Comparison of ENCODE assay signal across 1 mouse cellular context in genomic region chr10:84533912-84534671, GRCm38 (mm10).
TF ChIP-seq lines count a peak whose summit lies in the region.

Ckap4 (minus strand) TSS chr10:84534062.

TF ChIP-seq in CH12.LX, 34 proteins besides CTCF, POLR2A, EP300 and RAD21 (continued from another document):
- TF ChIP-seq NELFE (IDR thresholded peaks at IDR 0.05; ENCODE audit: low read depth, low read length) (peak; percentile 42; the same call in 1 of the 2 replicates), MAZ (IDR thresholded peaks at IDR 0.05; ENCODE audit: low read depth, low read length) (no peak), ZMIZ1 (IDR thresholded peaks at IDR 0.05; ENCODE audit: low read depth, low read length) (no peak), CHD2 (IDR thresholded peaks at IDR 0.05; ENCODE audit: low read length) (no peak), RCOR1 (conservative IDR thresholded peaks at IDR 0.05; ENCODE audit: low read depth, low read length) (no peak), POLR2AphosphoS2 (IDR thresholded peaks at IDR 0.05; ENCODE audit: low read depth, low read length) (no peak), E2F4 (IDR thresholded peaks at IDR 0.05; ENCODE audit: insufficient replicate concordance, low read depth, low read length) (no peak), ZNF384 (IDR thresholded peaks at IDR 0.05; ENCODE audit: low read depth, low read length) (no peak), PAX5 (IDR thresholded peaks at IDR 0.05; ENCODE audit: low read length) (no peak), USF1 (IDR thresholded peaks at IDR 0.05; ENCODE audit: low read depth, low read length) (no peak), MAFK (IDR thresholded peaks at IDR 0.05; ENCODE audit: insufficient replicate concordance, low read length) (no peak), MXI1 (IDR thresholded peaks at IDR 0.05; ENCODE audit: low read depth, low read length) (peak; percentile 31; the same call in 1 of the 2 replicates)
